Mouse (Mus musculus) B cell, adult 62 days (primary cell): Measurements from ENCODE around the gene Rbm46. TPM values are rescaled to one million over a fixed set of nuclear protein-coding genes. Genes with fewer than 3 reads are reported as not detected.

Experiments
- total RNA-seq: library from RNA; stranded (reverse); gene quantifications from 4 replicates; pipeline ENCODE4 v1.2.4, GENCODE M21; 2023

Rbm46 gene
- not detected in 4 replicates for total RNA-seq

GRCm38 (mm10) chr3:82876372-82876739 lies at the start of gene Rbm46:
Rbm46 (minus strand) TSS chr3:82876483.

GRCm38 (mm10) chr3:82903613-82904205 lies 27.4 kb upstream of the Rbm46 start, which contains the start of gene Lrat:
Lrat (minus strand) TSS chr3:82903973.

Other genes with a start within 250 kb of the Rbm46 start
- not detected in 4 replicates for gene Lrat, start 27.5 kb upstream of the Rbm46 start, total RNA-seq
- not detected in 4 replicates for gene Fgg, start 131.2 kb upstream of the Rbm46 start, total RNA-seq
- gene Fga, start 149.6 kb upstream of the Rbm46 start, total RNA-seq: not detected in 4 replicates
- gene Fgb, start 173.4 kb upstream of the Rbm46 start, total RNA-seq: not detected in 4 replicates
- 62.5 to 73.1 TPM (median 67.8 TPM) in 4 replicates for gene Plrg1, start 179.0 kb upstream of the Rbm46 start, total RNA-seq